ENCODE assay signal across 31 mouse cellular contexts in genomic region chr10:91101936-91102335, GRCm38 (mm10).
"Had no signal": no experiment of that assay in that cellular context is flagged by ENCODE, and none has a peak within 500 bp of the region (broad histone marks: within the 10 kb centered on the region; RNA-seq: fewer than 3 reads in every experiment).

No protein-coding gene starts in this region.

- H3K9ac ChIP-seq: limb, embryonic 12.5 days; limb, embryonic 13.5 days; limb, embryonic 15.5 days; liver, embryonic 12.5 days; liver, embryonic 13.5 days; liver, embryonic 14.5 days; liver, embryonic 15.5 days; liver, postnatal 0 days; lung, embryonic 14.5 days; lung, embryonic 15.5 days; midbrain, embryonic 12.5 days; midbrain, embryonic 13.5 days; midbrain, embryonic 15.5 days had no signal

- H3K36me3 ChIP-seq: liver, embryonic 13.5 days; liver, embryonic 15.5 days had no signal

- H3K4me3 ChIP-seq: limb, embryonic 10.5 days; limb, embryonic 12.5 days; limb, embryonic 13.5 days; limb, embryonic 15.5 days; liver, embryonic 12.5 days; liver, embryonic 13.5 days; liver, embryonic 15.5 days; lung, embryonic 15.5 days; megakaryocyte, embryonic 14.5 days; midbrain, embryonic 10.5 days; midbrain, embryonic 12.5 days; midbrain, embryonic 13.5 days; midbrain, embryonic 15.5 days; myocyte had no signal

- H3K4me1 ChIP-seq: limb, embryonic 10.5 days; limb, embryonic 12.5 days; limb, embryonic 13.5 days; limb, embryonic 15.5 days; liver, embryonic 12.5 days; liver, embryonic 13.5 days; liver, embryonic 15.5 days; lung, embryonic 15.5 days; megakaryocyte, embryonic 14.5 days; midbrain, embryonic 10.5 days; midbrain, embryonic 12.5 days; midbrain, embryonic 13.5 days; midbrain, embryonic 15.5 days had no signal

- ATAC-seq: liver, embryonic 12.5 days; liver, postnatal 0 days; lung, postnatal 0 days; midbrain, embryonic 13.5 days; midbrain, embryonic 15.5 days; midbrain, embryonic 16.5 days had no signal

- H3K27ac ChIP-seq: limb, embryonic 10.5 days; limb, embryonic 12.5 days; limb, embryonic 13.5 days; limb, embryonic 15.5 days; liver, embryonic 12.5 days; liver, embryonic 13.5 days; liver, embryonic 14.5 days; liver, embryonic 15.5 days; lung, embryonic 15.5 days; macrophage; midbrain, embryonic 10.5 days; midbrain, embryonic 12.5 days; midbrain, embryonic 13.5 days; midbrain, embryonic 15.5 days had no signal

- H3K4me2 ChIP-seq: limb, embryonic 12.5 days; limb, embryonic 13.5 days; limb, embryonic 15.5 days; liver, embryonic 11.5 days; liver, embryonic 12.5 days; liver, embryonic 13.5 days; liver, embryonic 15.5 days; lung, embryonic 14.5 days; lung, embryonic 15.5 days; midbrain, embryonic 11.5 days; midbrain, embryonic 12.5 days; midbrain, embryonic 13.5 days; midbrain, embryonic 15.5 days had no signal

- H3K27me3 ChIP-seq: limb, embryonic 12.5 days; limb, embryonic 13.5 days; limb, embryonic 15.5 days; liver, embryonic 12.5 days; liver, embryonic 13.5 days; liver, embryonic 15.5 days; lung, embryonic 15.5 days; megakaryocyte, embryonic 14.5 days; midbrain, embryonic 12.5 days; midbrain, embryonic 13.5 days; midbrain, embryonic 15.5 days had no signal

- H3K9me3 ChIP-seq: limb, embryonic 12.5 days; limb, embryonic 13.5 days; limb, embryonic 15.5 days; liver, embryonic 12.5 days; liver, embryonic 13.5 days; liver, embryonic 15.5 days; lung, embryonic 15.5 days; megakaryocyte, embryonic 14.5 days; midbrain, embryonic 10.5 days; midbrain, embryonic 12.5 days; midbrain, embryonic 13.5 days; midbrain, embryonic 15.5 days had no signal

- DNase-seq: left cerebral cortex, postnatal 4 days; liver; liver, embryonic 13.5 days; liver, postnatal 0 days; lung, adult 18-20 months; lung, adult 2 months; lung, embryonic 14.5 days; lung, postnatal 10 days; lung, postnatal 14 days; lung, postnatal 36 days; lung, postnatal 4 days; midbrain, embryonic 14.5 days had no signal
